Mouse (Mus musculus): ENCODE measurements around the gene Tcp11l2.
A peak's percentile ranks its signal among the peaks of the same experiment; 100 is the strongest.

The Tcp11l2 gene

GRCm38 (mm10) chr10:84604335-84604734 lies 27.9 kb downstream of the Tcp11l2 start:
- DNase-seq (ENCODE audit: low spot score in 2 of 2) = no peak

DNA sequence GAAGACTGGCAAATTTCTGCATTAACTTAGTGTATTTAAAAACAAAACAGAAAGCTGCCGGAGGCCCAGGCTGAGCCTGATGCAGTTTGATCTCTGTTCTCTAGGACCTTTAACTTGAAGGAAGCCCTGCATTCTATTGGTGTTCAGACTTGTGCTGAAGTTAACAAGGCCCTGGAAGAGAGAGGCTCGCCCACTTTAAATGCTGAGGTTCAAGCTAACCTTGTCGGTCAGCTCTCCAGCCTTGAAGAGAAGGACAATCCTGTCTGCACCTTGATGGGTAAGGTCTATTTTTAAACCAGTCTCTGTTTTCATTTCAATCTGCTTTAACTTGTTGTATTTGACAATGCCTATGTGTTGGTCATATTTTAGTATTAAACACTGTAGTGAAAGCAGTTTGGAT lies 31.9 kb downstream of the Tcp11l2 start:
- DNase-seq (ENCODE audit: low spot score in 2 of 2) = no peak

- no peak for DNase-seq (ENCODE audit: low spot score in 2 of 2)
Measured at GRCm38 (mm10) chr10:84610324-84610723, 33.9 kb downstream of the Tcp11l2 start.

DNA sequence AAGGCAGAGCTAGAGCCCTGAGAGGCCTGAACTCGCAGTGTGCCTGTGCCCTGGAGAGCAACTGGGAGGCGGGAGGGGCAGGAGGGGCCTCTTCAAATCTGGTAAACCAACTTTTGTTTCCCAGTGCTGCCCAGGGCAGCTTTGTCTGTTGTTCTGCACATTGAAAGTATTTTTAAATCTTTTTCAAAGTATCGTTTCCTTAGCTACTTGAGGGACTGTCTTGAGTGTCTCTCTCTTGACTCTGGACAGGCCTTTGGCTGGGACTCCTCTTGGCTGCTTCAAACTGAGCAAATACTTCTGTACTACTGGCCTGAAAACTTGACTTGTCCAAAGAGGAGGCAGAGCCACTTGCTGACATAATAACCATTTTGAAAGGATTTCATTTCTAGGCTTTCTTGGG lies 34.4 kb downstream of the Tcp11l2 start:
- DNase-seq (ENCODE audit: low spot score in 2 of 2) = no peak

DNA sequence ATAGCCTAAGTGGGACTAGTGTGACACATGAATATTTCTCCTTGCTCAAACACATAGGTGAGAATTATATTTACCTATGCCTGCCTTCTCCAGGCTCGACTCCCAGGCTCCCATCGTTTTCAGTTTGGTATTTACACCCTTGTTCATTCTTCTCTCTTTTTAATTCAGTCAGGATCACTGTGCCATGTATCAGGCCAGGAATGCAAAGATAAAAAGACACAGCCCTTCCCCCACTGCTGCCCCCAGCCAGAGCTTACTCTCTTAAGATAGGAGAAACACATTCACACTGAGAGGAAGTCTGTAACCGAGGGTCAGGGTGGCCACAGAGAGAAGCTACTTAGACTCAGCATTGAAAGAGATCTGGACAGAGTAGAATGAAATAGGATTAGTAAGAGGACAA lies 35.2 kb downstream of the Tcp11l2 start:
- no peak for DNase-seq (ENCODE audit: low spot score in 2 of 2)

DNA sequence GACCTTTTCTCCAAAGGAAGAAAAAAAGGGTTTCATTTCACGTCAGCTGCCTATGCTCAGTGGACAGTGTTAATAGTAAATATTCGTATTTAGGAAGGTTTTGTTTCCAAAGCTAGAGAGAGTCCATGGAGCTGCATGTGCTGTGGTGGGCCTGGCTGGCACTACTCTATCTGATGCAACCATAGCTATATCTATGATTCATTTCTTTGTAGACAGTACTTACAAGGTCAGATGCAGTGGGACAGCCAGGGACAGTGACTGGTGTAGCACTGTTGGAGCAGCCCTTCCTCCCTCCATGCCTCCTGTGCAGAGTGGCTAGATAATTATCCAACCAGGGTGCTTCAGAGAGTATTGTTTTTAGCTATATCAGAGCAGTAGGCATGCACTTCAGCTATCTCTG lies 35.9 kb downstream of the Tcp11l2 start:
- no peak for DNase-seq (ENCODE audit: low spot score in 2 of 2)

GRCm38 (mm10) chr10:84613366-84613765 lies 36.9 kb downstream of the Tcp11l2 start:
- DNase-seq (ENCODE audit: low spot score in 2 of 2) = no peak

DNA sequence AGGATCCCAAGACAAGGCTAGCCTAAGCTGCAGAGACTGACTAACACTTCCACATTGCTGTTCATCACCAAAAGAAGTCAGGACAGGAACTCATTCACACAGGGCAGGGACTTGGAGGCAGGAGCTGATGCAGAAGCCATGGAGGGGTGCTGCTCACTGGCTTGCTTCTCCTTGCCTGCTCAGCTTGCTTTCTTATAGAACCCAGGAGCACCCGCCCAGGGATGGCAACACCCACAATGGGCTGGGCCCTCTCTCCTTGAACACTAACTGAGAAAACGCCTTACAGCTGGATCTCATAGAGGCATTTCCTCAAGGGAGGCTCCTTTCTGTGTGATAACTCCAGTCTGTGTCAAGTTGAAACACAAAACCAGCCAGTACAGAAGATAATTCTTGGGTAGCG lies 38.6 kb downstream of the Tcp11l2 start:
- DNase-seq (ENCODE audit: low spot score in 2 of 2) = no peak

GRCm38 (mm10) chr10:84621826-84622790 lies 45.7 kb downstream of the Tcp11l2 start, which contains the start of gene Polr3b:
Polr3b (plus strand) TSS chr10:84622292.
- DNase-seq (ENCODE audit: low spot score in 2 of 2) = peak; percentile 83

- peak in 1 of 2 experiments; percentile 32 for DNase-seq (ENCODE audit: low spot score in 2 of 2)
Measured at GRCm38 (mm10) chr10:84631182-84631581, 54.8 kb downstream of the Tcp11l2 start.

GRCm38 (mm10) chr10:84632005-84632404 lies 55.6 kb downstream of the Tcp11l2 start:
- DNase-seq (ENCODE audit: low spot score in 2 of 2) = no peak

DNA sequence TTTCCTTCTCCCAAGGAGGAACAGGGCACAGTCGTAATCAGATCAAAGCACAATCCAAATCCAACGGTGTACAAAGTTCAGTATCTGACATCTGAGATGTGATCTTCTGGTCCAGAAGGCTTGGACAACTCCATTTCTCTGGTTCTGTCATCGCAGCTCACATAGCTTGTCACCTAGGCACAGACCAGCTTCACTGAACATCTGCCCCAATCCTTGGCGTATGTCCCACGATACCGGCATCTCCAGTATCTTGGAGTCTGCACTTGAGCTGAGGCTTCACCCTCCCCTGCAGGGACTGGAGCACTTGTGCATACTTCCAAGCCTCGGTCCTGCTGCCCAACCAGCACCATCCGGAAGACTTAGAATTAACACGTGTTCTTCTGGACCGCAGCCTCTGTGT lies 60.2 kb downstream of the Tcp11l2 start:
- no peak for DNase-seq (ENCODE audit: low spot score in 2 of 2)

DNA sequence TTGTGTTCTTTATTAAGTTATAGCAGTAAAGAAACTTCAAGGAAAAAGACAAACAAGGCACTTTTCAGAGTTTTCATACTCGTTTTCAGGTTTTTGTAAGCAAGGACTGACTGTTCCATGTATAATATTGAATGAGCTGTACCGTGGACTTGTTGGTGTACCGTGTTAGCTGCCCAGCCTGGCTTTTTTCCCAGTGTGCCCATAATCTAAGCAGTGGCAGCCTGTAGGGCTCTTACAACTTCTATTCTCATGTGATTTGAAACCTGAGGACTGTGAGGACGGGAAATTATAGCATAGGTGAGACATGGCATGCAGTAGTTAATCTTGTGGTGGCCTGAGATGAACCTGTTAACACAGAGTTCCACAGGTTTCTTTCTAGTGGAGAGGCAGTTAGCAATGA lies 62.0 kb downstream of the Tcp11l2 start:
- DNase-seq (ENCODE audit: low spot score in 2 of 2) = no peak

DNA sequence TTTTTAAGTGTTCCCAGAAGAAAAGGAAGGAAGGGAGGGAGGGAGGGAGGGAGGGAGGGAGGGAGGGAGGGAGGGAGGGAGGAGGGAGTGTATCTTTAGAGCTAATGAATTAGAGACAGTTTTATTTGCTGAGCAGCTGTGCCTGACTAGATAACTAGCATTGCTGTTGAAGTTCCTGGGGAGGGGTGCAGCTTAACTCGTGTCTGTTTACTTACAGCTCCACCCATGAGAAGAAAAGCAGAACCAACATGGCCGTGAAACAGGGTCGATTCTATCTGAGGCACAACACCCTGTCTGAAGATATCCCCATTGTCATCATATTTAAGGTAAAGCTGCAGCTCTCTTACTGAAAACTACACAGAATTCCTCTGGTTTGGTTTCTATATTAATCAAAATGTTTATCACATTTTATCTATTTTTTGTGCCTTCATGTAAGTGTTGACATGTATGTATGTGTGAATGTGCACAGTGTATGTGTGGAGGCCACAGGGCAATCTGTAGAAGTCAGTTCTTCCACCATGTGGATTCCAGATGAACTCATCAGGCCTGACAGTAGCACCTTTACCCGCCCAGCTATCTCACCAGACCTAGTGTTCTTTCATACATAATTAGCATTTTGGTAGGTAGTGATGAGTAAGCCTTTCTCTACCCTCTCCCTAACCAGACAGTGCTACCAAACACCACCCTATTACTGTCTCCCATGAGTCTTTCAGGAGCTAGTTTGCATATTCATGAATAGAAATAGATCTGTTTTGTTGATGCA lies 63.3 kb downstream of the Tcp11l2 start:
- no peak for DNase-seq (ENCODE audit: low spot score in 2 of 2)

- DNase-seq (ENCODE audit: low spot score in 2 of 2) = no peak
Measured at GRCm38 (mm10) chr10:84640861-84641260, 64.4 kb downstream of the Tcp11l2 start.

GRCm38 (mm10) chr10:84641576-84641975 lies 65.2 kb downstream of the Tcp11l2 start:
- DNase-seq (ENCODE audit: low spot score in 2 of 2) = no peak

DNA sequence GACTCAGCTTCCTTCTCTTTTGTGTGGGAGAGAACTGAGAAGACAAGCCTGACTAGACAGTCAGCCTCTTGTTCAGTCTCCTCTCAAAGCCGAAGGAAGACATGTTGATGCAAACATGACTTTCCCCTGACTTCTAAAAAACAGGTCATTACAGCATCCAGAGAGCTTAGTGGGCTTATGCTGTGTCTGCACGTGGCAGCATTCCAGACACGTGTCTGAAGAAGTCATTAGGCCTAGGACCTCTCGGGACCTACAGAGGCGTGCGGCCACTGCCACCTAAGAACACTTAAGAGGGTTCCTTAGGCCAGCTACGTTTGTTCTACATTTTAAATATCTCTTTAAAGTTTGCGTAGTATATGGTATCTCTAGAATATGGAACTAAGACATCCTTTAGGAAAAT lies 69.5 kb downstream of the Tcp11l2 start:
- DNase-seq (ENCODE audit: low spot score in 2 of 2) = no peak

DNA sequence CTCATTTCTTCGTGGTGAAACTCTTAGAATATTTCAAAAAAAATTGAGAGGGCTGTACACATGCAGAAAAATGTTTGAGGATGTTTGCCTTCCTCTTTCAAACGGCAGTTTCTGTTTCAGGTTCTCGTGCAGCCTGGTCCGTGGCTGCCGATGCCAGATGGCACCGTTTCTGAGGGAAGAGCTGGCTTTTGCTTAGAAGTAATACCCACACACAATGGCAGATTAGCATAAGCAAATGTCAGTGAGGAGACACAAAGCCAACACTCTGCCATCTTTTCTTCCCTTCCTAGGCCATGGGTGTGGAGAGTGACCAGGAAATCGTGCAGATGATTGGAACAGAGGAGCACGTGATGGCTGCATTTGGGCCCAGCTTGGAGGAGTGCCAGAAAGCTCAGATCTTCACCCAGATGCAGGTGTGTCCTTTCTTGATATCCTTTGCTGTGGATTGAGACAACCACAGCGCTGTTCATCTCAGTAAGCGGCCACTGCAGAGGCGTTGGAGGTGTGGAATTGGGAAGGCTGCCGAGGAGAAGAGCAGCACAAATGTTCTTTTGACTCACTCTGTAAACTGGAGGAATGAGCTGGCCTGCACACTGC lies 70.2 kb downstream of the Tcp11l2 start:
- DNase-seq (ENCODE audit: low spot score in 2 of 2) = peak; percentile 21 to 41

DNA sequence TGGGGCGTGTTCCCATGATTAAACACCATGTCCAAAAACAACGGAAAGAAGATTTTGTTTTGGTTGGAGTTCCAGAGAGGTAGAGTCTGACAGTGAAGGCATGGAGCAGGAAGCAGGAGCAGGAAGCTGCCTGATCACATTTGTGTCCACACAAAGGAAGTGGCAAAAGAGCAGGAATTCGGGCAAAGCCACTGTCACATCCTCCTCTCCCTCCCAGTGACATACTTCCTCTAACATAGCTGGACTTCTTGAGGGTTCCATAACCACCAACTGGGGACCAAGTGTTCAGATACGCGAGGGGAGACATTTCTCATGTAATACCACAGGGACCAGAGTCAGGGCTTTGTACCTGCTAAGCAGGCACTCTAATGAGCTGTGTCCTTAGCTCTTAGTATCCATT lies 70.8 kb downstream of the Tcp11l2 start:
- DNase-seq (ENCODE audit: low spot score in 2 of 2) = no peak

GRCm38 (mm10) chr10:84648911-84649310 lies 72.5 kb downstream of the Tcp11l2 start:
- DNase-seq (ENCODE audit: low spot score in 2 of 2) = no peak

GRCm38 (mm10) chr10:84654029-84654428 lies 77.6 kb downstream of the Tcp11l2 start:
- DNase-seq (ENCODE audit: low spot score in 2 of 2) = no peak

- DNase-seq (ENCODE audit: low spot score in 2 of 2) = no peak
Measured at GRCm38 (mm10) chr10:84654731-84655130, 78.3 kb downstream of the Tcp11l2 start.

All from spleen, postnatal 14 days (tissue).